Mouse (Mus musculus): ENCODE results near the gene Rhoc.
A peak's percentile ranks its signal among the peaks of the same experiment; 100 is the strongest.

The Rhoc gene

DNA sequence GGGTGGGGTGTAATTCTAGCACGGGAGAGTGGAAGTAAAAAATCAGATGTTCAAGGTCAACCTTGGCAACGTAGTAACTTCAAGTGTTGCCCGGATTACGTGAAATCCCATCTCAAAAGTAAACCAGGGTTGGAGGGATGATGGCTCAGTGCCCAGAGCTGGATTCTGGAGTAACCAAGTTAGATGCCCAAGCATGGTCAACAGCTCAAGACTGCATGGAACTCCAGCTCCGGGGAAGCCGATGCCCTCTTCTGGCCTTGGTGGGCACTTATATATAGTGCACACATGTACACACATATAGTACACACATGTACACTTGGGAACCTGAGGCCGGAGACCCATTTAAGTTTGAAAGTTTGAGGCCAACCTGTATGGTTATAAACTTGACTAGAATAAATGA, 28.0 kb downstream of the Rhoc start:
- no peak for ATAC-seq (ENCODE audit: low TSS enrichment)

DNA sequence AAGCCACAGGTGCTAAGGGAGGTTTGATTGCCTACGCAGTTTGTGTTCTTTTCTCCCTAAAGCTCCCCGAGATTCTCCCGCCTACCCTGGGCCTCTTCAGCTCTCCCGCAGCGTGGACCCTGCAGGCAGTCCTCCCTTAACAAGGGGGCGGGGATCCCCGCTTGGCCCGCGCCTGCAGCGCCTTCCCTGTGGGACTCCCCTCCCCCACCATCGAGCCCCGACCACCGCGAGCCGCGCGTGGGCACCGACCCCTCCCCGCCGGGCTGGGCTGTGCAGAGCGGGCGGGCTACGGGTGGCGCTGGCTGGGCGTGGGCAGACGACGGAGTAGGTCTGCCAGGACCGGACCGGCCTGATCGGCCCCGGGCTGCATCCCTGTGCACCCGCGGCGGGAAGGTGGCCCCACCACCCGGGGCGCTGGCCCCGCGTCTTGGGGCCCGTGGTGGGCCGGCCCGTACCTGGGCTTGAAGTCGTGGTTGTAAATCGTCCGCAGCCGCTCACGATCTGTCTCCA, 29.4 kb downstream of the Rhoc start:
- peak; percentile 58 for ATAC-seq (ENCODE audit: low TSS enrichment)

GRCm38 (mm10) chr3:104817991-104818748, 30.0 kb downstream of the Rhoc start, which contains the start of gene Mov10:
Gene Mov10, minus strand, starts transcription at chr3:104818563.
- peak; percentile 50 for ATAC-seq (ENCODE audit: low TSS enrichment)

GRCm38 (mm10) chr3:104818749-104819134, 30.6 kb downstream of the Rhoc start:
- ATAC-seq (ENCODE audit: low TSS enrichment) = peak; percentile 33; the same call in 1 of the 2 replicates

DNA sequence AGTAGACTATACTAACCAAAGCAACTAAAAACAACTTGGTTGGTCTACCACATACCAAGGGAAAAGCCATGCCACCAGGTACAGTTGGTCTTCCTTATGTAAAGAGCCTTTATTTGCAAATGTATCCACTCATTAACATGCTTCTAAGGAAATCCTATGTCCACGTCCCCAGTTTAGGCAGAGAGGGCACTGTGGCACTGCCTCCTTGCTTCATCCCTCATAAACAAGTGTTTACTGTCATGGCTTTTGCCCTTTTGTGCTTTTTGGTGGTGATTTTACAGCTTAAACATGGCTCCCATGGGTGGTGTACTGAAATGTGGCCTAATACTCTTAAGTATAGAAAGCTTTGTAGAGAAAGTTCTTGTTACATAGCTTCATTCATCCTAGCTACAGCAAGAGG, 32.3 kb downstream of the Rhoc start:
- ATAC-seq (ENCODE audit: low TSS enrichment) = no peak

DNA sequence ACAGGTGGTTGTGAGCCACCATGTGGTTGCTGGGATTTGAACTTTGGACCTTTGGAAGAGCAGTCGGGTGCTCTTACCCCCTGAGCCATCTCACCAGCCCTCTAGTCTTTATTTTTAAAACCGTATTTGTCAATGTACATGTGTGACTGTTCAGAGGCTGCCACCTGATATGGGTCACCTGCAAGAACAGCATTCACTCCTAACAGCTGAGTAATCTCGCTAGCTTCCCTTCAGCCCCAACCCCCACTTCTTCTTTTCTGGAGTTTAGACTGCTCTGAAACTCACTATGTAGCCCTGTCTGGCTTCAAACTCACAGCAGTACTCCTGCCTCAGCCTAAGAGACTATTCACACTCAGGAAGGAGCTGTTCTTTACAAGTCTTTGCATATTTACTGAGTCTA, 34.2 kb downstream of the Rhoc start:
- ATAC-seq (ENCODE audit: low TSS enrichment) = no peak

- no peak for ATAC-seq (ENCODE audit: low TSS enrichment)
These were observed 47.6 kb downstream of the Rhoc start for GRCm38 (mm10) chr3:104835797-104836196.

- no peak for ATAC-seq (ENCODE audit: low TSS enrichment)
These were observed 52.9 kb downstream of the Rhoc start for GRCm38 (mm10) chr3:104841049-104841448.

Measured in frontal cortex, adult (tissue).